Mouse (Mus musculus): ENCODE data around the gene Rpusd3. TPM values are rescaled to one million over a fixed set of nuclear protein-coding genes. Genes with fewer than 3 reads are reported as not detected.

Gene Rpusd3
- total and polyA plus RNA-seq, 2 experiments from 2014 or later, result 16.9 to 23.5 TPM

GRCm38 (mm10) chr6:113418441-113419198, 520 bp downstream of the Rpusd3 start:
- WGBS, result 12% methylated on average over 16 of the region's 16 CpGs
- ATAC-seq, result peak; percentile 62
- no peak for DNase-seq

GRCm38 (mm10) chr6:113416416-113416815, 2.7 kb downstream of the Rpusd3 start:
- no peak for TF ChIP-seq CTCF (IDR thresholded peaks at IDR 0.05; ENCODE audit: low read depth)
- H3K9ac ChIP-seq, result no peak overlapping the region
- 75% methylated on average over 5 of the region's 5 CpGs for WGBS

More at GRCm38 (mm10) chr6:113418441-113419198, 520 bp downstream of the Rpusd3 start:
- Histone ChIP-seq H3K4me2 (ENCODE audit: low read depth) (peak overlapping the region; percentile 82), H3K4me3 (ENCODE audit: low read depth, low read length) (peak overlapping the region; percentile 59), H3K27me3 (ENCODE audit: insufficient read depth, low read length) (no peaks in the 10 kb centered on the region), H3K9me3 (ENCODE audit: low read length) (no peaks in the 10 kb centered on the region), H3K9ac (peak overlapping the region; percentile 63), H3K36me3 (ENCODE audit: insufficient read depth) (no peaks in the 10 kb centered on the region; the same call in 1 of the 2 replicates), H3K27ac (ENCODE audit: low read depth, low read length) (peak overlapping the region; percentile 17; the same call in 1 of the 2 replicates), H3K4me1 (ENCODE audit: insufficient read depth) (no peaks in the 10 kb centered on the region)
- no peak for TF ChIP-seq CTCF (IDR thresholded peaks at IDR 0.05; ENCODE audit: low read depth)

GRCm38 (mm10) chr6:113410001-113410400, 9.1 kb downstream of the Rpusd3 start:
- no peak overlapping the region for H3K27ac ChIP-seq (ENCODE audit: low read depth, low read length)
- TF ChIP-seq CTCF (IDR thresholded peaks at IDR 0.05; ENCODE audit: low read depth), result no peak
- no peaks in the 10 kb centered on the region for H3K27me3 ChIP-seq (ENCODE audit: insufficient read depth, low read length)
- no peaks in the 10 kb centered on the region for H3K4me1 ChIP-seq (ENCODE audit: insufficient read depth)
- no peak overlapping the region for H3K4me3 ChIP-seq (ENCODE audit: low read depth, low read length)
- no peak overlapping the region for H3K4me2 ChIP-seq (ENCODE audit: low read depth)
- H3K36me3 ChIP-seq (ENCODE audit: insufficient read depth), result peaks cover 16% of the 10 kb centered on the region
- no peak for ATAC-seq
- H3K9ac ChIP-seq, result no peak overlapping the region
- no peak for DNase-seq
- no peaks in the 10 kb centered on the region for H3K9me3 ChIP-seq (ENCODE audit: low read length)
- 87% methylated on average over 1 of the region's 1 CpGs for WGBS

More at GRCm38 (mm10) chr6:113416416-113416815, 2.7 kb downstream of the Rpusd3 start:
- DNase-seq (no peak), ATAC-seq (no peak)
- no peaks in the 10 kb centered on the region for H3K4me1 ChIP-seq (ENCODE audit: insufficient read depth)
- H3K9me3 ChIP-seq (ENCODE audit: low read length), result no peaks in the 10 kb centered on the region
- no peak overlapping the region for H3K4me2 ChIP-seq (ENCODE audit: low read depth)
- H3K4me3 ChIP-seq (ENCODE audit: low read depth, low read length), result no peak overlapping the region
- no peaks in the 10 kb centered on the region for H3K27me3 ChIP-seq (ENCODE audit: insufficient read depth, low read length)
- peaks cover 6% of the 10 kb centered on the region for H3K36me3 ChIP-seq (ENCODE audit: insufficient read depth)
- no peak overlapping the region for H3K27ac ChIP-seq (ENCODE audit: low read depth, low read length)

- ATAC-seq, result no peak
- H3K9ac ChIP-seq, result no peak overlapping the region
- TF ChIP-seq CTCF (IDR thresholded peaks at IDR 0.05; ENCODE audit: low read depth), result peak; percentile 39
- no peaks in the 10 kb centered on the region for H3K27me3 ChIP-seq (ENCODE audit: insufficient read depth, low read length)
- H3K4me1 ChIP-seq (ENCODE audit: insufficient read depth), result no peaks in the 10 kb centered on the region
- WGBS, result 77% methylated on average over 9 of the region's 9 CpGs
- no peak for DNase-seq
- no peaks in the 10 kb centered on the region for H3K9me3 ChIP-seq (ENCODE audit: low read length)
- H3K27ac ChIP-seq (ENCODE audit: low read depth, low read length), result no peak overlapping the region
- peaks cover 10% of the 10 kb centered on the region for H3K36me3 ChIP-seq (ENCODE audit: insufficient read depth)
- no peak overlapping the region for H3K4me3 ChIP-seq (ENCODE audit: low read depth, low read length)
- H3K4me2 ChIP-seq (ENCODE audit: low read depth), result no peak overlapping the region
These were observed 12.5 kb downstream of the Rpusd3 start for GRCm38 (mm10) chr6:113406683-113407082.

- DNase-seq, result no peak
- H3K27me3 ChIP-seq (ENCODE audit: insufficient read depth, low read length), result no peaks in the 10 kb centered on the region
These were observed 13.7 kb downstream of the Rpusd3 start for GRCm38 (mm10) chr6:113405483-113405882.

GRCm38 (mm10) chr6:113404649-113405448, 14.3 kb downstream of the Rpusd3 start:
- no peaks in the 10 kb centered on the region for H3K27me3 ChIP-seq (ENCODE audit: insufficient read depth, low read length)
- no peak overlapping the region for H3K4me2 ChIP-seq (ENCODE audit: low read depth)
- no peak overlapping the region for H3K27ac ChIP-seq (ENCODE audit: low read depth, low read length)
- no peaks in the 10 kb centered on the region for H3K4me1 ChIP-seq (ENCODE audit: insufficient read depth)
- H3K9ac ChIP-seq, result no peak overlapping the region
- ATAC-seq (no peak), DNase-seq (no peak)
- no peaks in the 10 kb centered on the region for H3K9me3 ChIP-seq (ENCODE audit: low read length)
- H3K4me3 ChIP-seq (ENCODE audit: low read depth, low read length), result no peak overlapping the region
- peaks cover 16% of the 10 kb centered on the region for H3K36me3 ChIP-seq (ENCODE audit: insufficient read depth)
- WGBS, result 79% methylated on average over 12 of the region's 12 CpGs
- TF ChIP-seq CTCF (IDR thresholded peaks at IDR 0.05; ENCODE audit: low read depth), result no peak

More at GRCm38 (mm10) chr6:113405483-113405882, 13.7 kb downstream of the Rpusd3 start:
- H3K4me3 ChIP-seq (ENCODE audit: low read depth, low read length), result no peak overlapping the region
- whole genome bisulfite sequencing, result 90% methylated on average over 6 of the region's 6 CpGs
- ATAC-seq, result no peak
- TF ChIP-seq CTCF (IDR thresholded peaks at IDR 0.05; ENCODE audit: low read depth), result no peak
- H3K4me2 ChIP-seq (ENCODE audit: low read depth), result no peak overlapping the region
- H3K9ac ChIP-seq, result no peak overlapping the region
- H3K27ac ChIP-seq (ENCODE audit: low read depth, low read length), result no peak overlapping the region
- no peaks in the 10 kb centered on the region for H3K4me1 ChIP-seq (ENCODE audit: insufficient read depth)
- H3K36me3 ChIP-seq (ENCODE audit: insufficient read depth), result peaks cover 16% of the 10 kb centered on the region
- no peaks in the 10 kb centered on the region for H3K9me3 ChIP-seq (ENCODE audit: low read length)

GRCm38 (mm10) chr6:113402094-113402493, 17.0 kb downstream of the Rpusd3 start:
- DNase-seq (no peak), ATAC-seq (no peak)
- Histone ChIP-seq H3K4me3 (ENCODE audit: low read depth, low read length) (no peak overlapping the region), H3K9me3 (ENCODE audit: low read length) (no peaks in the 10 kb centered on the region), H3K27ac (ENCODE audit: low read depth, low read length) (no peak overlapping the region), H3K36me3 (ENCODE audit: insufficient read depth) (peaks cover 10% of the 10 kb centered on the region), H3K4me1 (ENCODE audit: insufficient read depth) (no peaks in the 10 kb centered on the region), H3K27me3 (ENCODE audit: insufficient read depth, low read length) (no peaks in the 10 kb centered on the region), H3K4me2 (ENCODE audit: low read depth) (no peak overlapping the region), H3K9ac (no peak overlapping the region)
- no peak for TF ChIP-seq CTCF (IDR thresholded peaks at IDR 0.05; ENCODE audit: low read depth)
- 87% methylated on average over 13 of the region's 13 CpGs for WGBS

Measured in forebrain, postnatal 0 days (tissue).